Mouse (Mus musculus): ENCODE results near the gene Krtap11-1.

The Krtap11-1 gene

GRCm38 (mm10) chr16:89571083-89571482 is at the start of gene Krtap11-1:
Gene Krtap11-1, minus strand, starts transcription at chr16:89571183.
- DNase-seq (ENCODE audit: low spot score) = no peak

GRCm38 (mm10) chr16:89618190-89618589 is 47.2 kb upstream of the Krtap11-1 start:
- DNase-seq (ENCODE audit: low spot score) = no peak

GRCm38 (mm10) chr16:89617251-89617650 is 46.3 kb upstream of the Krtap11-1 start:
- DNase-seq (ENCODE audit: low spot score) = no peak

GRCm38 (mm10) chr16:89613726-89614125 is 42.7 kb upstream of the Krtap11-1 start:
- DNase-seq (ENCODE audit: low spot score) = no peak

GRCm38 (mm10) chr16:89608791-89609185 is 37.8 kb upstream of the Krtap11-1 start:
- DNase-seq (ENCODE audit: low spot score) = no peak

- DNase-seq (ENCODE audit: low spot score) = no peak
Observed at GRCm38 (mm10) chr16:89608161-89608790, 37.3 kb upstream of the Krtap11-1 start.

- no peak for DNase-seq (ENCODE audit: low spot score)
Observed at GRCm38 (mm10) chr16:89606951-89607350, 36.0 kb upstream of the Krtap11-1 start.

- DNase-seq (ENCODE audit: low spot score) = no peak
Observed at GRCm38 (mm10) chr16:89587209-89587608, 16.2 kb upstream of the Krtap11-1 start.

- no peak for DNase-seq (ENCODE audit: low spot score)
Observed at GRCm38 (mm10) chr16:89585604-89586508, 14.9 kb upstream of the Krtap11-1 start.

GRCm38 (mm10) chr16:89581658-89582057 is 10.7 kb upstream of the Krtap11-1 start:
- DNase-seq (ENCODE audit: low spot score) = no peak

- DNase-seq (ENCODE audit: low spot score) = no peak
Observed at GRCm38 (mm10) chr16:89570516-89570915, 467 bp downstream of the Krtap11-1 start.

- no peak for DNase-seq (ENCODE audit: low spot score)
Observed at GRCm38 (mm10) chr16:89569136-89569535, 1.8 kb downstream of the Krtap11-1 start.

GRCm38 (mm10) chr16:89568141-89568540 is 2.8 kb downstream of the Krtap11-1 start:
- no peak for DNase-seq (ENCODE audit: low spot score)

GRCm38 (mm10) chr16:89550298-89550697 is 20.7 kb downstream of the Krtap11-1 start:
- DNase-seq (ENCODE audit: low spot score) = no peak

GRCm38 (mm10) chr16:89538031-89538484 is 32.9 kb downstream of the Krtap11-1 start:
- no peak for DNase-seq (ENCODE audit: low spot score)

GRCm38 (mm10) chr16:89537349-89537748 is 33.6 kb downstream of the Krtap11-1 start:
- DNase-seq (ENCODE audit: low spot score) = no peak

- DNase-seq (ENCODE audit: low spot score) = no peak
Observed at GRCm38 (mm10) chr16:89530547-89530946, 40.4 kb downstream of the Krtap11-1 start.

GRCm38 (mm10) chr16:89529846-89530245 is 41.1 kb downstream of the Krtap11-1 start:
- no peak for DNase-seq (ENCODE audit: low spot score)

- no peak for DNase-seq (ENCODE audit: low spot score)
Observed at GRCm38 (mm10) chr16:89528380-89528779, 42.6 kb downstream of the Krtap11-1 start.

GRCm38 (mm10) chr16:89520996-89521395 is 50.0 kb downstream of the Krtap11-1 start:
- DNase-seq (ENCODE audit: low spot score) = no peak

GRCm38 (mm10) chr16:89520555-89520954 is 50.4 kb downstream of the Krtap11-1 start:
- DNase-seq (ENCODE audit: low spot score) = no peak

Data from urinary bladder, postnatal 10 days (tissue).